Mouse (Mus musculus) CD4-positive helper T cell, adult 2 months (primary cell): ENCODE measurements around the gene Gm49425.
"Not testable (repeated sequence)": the region's sequence is repeated elsewhere in the genome, so short reads cannot be mapped to it uniquely, and the experiment has no call there.

Experiments
- DNase-seq: peaks from one replicate; pipeline ENCODE4 v3.0.0-alpha.2; 2012; ENCODE audit warnings: low read depth, missing footprints, low spot score

Gm49425 gene

DNA sequence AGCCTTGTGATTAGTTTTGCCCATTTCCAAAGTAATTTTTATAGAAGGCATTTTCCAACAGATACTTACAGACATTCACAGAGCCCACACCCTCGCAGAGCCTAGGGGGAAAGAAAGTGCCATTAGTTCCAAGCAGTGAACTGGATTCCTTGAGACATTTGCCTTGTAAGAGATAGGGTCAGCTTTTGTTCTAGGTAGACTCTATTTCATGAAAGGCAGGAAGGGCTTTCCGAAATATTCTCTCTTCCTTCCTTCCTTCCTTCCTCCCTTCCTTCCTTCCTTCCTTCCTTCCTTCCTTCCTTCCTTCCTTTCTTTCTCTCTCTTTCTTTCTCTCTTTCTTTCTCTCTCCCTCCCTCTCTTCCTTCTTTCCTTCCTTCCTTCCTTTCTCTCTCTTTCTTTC is at the start of gene Gm49425:
Gene Gm49425, minus strand, starts transcription at position 101 of the 400 bp plus-strand sequence.
- DNase-seq, result not testable (repeated sequence)

- DNase-seq, result no peak
Measured at GRCm38 (mm10) chr15:101562850-101563249, 45.8 kb upstream of the Gm49425 start, which contains the start of gene Krt90. Krt90 (minus strand) TSS chr15:101562950.

DNA sequence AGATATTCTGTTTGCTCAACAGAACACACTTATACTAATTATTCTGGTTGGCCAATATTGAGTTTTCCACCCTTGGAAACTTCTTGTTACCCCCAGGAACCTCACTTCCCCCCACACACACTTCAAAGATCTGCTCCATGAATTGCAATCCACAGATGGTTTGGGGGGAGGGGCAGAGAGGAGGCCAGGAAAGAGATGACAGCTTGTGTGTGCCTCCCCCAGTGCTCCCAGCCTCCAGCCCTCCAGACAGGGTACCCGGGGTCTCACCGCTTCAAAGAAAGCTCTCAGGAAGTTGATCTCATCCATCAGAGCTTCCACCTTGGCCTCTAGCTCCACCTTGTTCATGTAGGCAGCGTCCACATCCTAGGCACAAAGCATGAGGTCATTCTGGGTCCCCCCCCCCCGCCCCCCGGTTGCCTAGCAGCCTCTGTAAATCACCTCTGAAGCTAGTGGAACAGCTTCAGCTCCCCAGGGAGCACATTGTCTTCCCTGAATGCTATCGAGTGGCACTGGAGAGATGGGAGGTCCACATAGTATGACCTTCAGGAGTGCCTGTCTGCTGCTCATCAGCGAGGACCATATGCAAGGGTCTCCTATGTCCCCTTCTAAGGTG is 41.1 kb upstream of the Gm49425 start:
- no peak for DNase-seq

- DNase-seq, result no peak
Measured at GRCm38 (mm10) chr15:101553169-101553568, 36.1 kb upstream of the Gm49425 start.

DNA sequence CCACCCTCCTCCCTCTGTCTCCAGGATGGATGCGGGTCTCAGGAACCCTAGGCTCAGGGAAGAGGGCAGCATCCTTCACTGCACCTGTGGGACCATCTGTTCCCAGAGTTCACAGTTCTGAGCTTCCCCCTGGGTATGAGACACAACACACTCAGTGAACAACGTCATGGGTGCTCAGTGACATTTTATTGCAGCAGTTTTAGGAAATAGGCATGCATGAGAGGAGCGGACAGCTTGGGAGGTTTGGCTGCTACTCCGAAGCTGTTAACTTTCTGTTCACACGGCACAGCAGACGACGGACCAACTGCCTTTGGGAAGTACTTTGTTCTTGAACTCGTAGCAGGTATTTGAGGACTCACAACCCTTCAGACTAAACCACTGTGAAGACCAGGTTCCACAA is 35.1 kb upstream of the Gm49425 start:
- DNase-seq, result no peak

DNA sequence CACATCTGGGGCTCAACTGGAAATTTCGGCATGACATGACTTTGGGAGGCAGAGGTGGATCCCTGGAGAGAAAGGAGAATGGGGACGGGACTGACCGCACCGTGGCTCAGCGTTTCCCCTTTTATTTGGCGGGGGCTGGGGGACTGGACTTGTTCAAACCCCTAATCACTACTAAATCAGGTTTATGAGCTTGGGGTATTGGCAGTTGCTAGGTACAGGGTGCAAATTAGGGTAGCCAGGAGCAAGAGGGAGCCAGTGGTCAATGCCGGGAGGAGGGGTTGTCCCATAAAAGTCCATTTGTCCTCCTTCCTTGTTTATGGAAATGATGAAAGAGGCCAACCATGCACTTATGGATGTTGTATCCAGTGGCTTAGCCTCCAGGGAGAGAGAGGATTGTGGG is 33.5 kb upstream of the Gm49425 start, which contains the start of gene Krt82:
Gene Krt82, minus strand, starts transcription at position 101 of the 400 bp plus-strand sequence.
- no peak for DNase-seq

GRCm38 (mm10) chr15:101544478-101544877 is 27.4 kb upstream of the Gm49425 start:
- DNase-seq, result no peak

DNA sequence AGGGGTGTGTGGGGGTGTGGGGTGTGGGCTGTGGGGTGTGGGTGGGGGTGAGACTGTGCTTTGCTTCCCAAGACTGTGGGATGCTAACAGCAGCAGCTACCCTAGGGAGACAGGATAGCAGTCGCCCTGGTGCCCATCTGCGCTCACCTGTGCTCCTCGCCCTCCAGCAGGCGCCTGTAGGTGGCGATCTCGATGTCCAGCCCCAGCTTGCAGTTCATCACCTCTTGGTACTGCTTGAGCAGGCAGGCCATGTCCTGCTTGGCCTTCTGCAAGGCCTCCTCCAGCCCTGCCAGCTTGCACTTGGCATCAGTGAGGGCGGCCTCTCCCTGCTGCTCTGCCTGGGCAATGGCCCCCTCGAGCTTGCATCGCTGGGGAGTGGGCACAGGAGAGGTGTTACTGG is 25.5 kb upstream of the Gm49425 start:
- no peak for DNase-seq

- DNase-seq, result no peak
Measured at GRCm38 (mm10) chr15:101538580-101538900, 21.5 kb upstream of the Gm49425 start.

- no peak for DNase-seq
Measured at GRCm38 (mm10) chr15:101537864-101538579, 21.0 kb upstream of the Gm49425 start.

- DNase-seq, result no peak
Measured at GRCm38 (mm10) chr15:101536054-101536850, 19.2 kb upstream of the Gm49425 start.

GRCm38 (mm10) chr15:101532720-101533119 is 15.7 kb upstream of the Gm49425 start, which contains the start of gene Krt84:
Krt84 (minus strand) TSS chr15:101532820.
- no peak for DNase-seq

GRCm38 (mm10) chr15:101522556-101523232 is 5.6 kb upstream of the Gm49425 start:
- DNase-seq, result no peak

DNA sequence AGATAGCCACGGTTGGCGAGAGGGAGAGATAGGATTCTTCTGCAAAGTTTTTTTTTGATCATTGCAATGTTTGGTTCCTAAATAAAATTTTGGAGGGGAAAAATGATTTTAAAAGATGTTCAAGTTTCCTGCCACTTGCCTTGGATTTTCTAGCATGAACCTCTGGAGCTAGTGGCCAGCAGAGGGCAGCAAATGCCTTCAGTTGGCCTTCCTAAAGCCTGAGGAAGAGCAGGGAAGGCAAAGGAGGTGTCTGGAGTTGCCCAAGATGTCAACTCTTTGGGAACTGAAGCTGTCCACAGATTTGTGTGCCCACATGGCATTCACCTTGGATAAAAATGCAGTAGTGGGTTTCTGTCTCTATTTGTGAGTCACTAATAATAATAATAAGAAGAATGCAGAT is 2.7 kb upstream of the Gm49425 start:
- peak; percentile 37 for DNase-seq

GRCm38 (mm10) chr15:101508247-101508646 is 8.8 kb downstream of the Gm49425 start:
- no peak for DNase-seq

DNA sequence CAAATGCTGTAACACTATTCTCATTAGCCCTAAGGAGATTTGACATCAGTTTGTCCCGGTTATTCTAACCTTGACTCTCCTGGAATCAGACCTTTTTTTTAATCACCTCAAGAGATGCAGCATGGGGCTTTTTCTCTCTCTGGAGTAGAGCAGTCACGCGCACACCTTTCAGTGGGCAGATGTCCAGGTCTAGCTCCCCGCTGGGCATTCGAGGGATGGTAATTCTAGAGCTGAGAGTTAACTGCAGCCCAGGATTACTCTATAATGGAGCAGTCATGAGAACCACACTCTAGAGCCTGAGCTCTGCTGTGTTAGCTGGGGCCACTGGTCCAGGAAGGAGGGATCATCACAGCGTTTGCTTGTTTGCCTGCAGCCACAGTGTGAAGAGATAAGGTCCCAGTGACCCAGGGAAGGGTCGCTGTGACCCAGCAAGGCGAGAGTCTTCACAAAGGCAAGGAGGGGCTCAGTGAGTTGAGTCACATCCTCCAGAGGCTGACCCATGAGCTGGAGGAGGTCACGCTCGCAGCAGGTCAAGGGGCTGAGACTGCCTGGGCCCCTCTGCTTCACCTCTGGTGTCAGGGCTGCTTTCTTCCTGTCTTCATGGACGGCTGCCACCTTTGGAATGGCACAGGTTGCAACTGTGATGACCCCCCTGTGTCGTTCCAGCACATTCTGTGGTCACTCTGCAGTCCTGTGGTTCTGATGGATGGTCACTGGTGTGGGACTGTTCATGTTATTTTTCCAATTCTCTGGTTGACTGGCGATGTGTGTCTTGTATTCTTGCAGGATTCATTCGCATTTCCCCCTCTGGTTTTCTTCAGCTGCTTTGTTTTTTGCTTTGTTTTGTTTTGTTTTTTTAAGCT is 9.9 kb downstream of the Gm49425 start:
- no peak for DNase-seq

GRCm38 (mm10) chr15:101497181-101497580 is 19.9 kb downstream of the Gm49425 start:
- no peak for DNase-seq

DNA sequence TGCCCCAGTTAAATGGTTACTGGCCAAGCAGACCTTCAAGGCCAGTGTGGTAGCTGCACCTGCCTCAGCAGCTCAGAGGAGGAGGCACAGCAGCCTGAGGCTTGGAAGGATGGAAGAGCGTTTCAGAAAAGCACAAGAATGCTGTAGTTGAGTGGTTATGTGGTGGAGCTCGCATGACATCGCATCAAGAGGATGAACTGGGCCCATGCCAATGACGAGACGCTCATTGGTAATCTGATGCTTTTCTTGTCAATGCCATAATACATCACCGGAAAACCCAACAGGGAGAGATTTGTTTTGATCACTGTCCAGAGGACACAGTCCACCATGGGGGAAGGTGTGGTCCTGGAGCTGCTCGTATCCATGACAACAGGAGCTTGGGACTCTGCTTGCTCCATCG is 21.8 kb downstream of the Gm49425 start:
- DNase-seq, result no peak

DNA sequence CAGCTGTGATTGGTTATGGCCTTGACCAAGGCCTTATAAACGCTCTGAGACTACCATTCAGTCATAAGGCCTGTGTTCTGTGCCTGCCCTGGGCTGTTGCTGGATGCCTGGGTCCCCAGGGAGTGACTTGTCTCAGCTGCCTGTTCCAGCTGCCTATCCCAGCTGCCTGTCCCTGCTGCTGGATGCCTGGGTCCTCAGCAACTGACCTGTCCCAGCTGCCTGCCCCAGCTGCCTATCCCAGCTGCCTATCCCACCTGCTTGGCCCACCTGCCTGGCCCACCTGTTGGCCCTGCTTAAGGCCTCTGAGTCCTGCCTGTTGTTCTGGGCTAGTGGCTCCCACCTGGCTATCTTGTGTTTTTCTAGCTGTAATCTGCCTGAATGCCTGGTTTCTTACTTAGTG is 22.9 kb downstream of the Gm49425 start:
- no peak for DNase-seq

DNA sequence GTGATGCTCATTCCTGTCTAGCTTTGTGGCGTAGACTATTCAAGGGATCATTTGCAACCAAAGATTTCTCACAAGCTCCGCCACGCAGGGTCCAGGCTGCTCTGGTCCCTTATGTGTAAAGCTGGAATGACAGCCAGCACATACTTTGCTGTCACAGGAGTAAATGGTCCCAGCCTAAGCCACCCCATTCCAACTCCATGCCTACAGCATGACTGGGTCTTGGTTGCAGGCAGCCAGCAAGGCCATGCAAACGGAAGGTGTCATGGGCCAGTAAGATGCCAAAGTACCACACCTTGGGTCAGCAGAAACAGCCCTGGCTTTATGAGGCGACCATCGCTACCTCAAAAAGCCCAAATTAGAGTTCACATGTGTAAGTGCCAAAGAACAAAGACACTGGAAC is 23.3 kb downstream of the Gm49425 start:
- DNase-seq, result no peak

DNA sequence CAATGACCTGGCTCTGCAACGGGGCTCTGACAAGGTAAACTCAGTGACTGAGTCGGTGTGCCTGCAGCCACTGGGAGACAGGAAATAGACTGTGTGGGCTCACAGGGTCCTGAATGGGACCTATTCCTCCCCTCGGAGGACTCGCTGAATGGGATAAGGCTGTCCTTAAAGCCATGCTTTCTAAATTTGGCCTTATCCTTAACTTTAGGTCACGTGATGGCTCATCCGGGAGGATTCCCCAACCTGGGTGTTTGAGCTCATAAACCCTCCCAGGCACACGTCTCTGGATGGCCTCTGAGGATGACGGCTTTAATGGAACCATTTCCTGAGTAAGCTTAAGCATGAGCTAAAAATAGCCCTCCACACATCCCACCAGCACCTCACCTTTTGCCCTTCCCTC is 24.3 kb downstream of the Gm49425 start:
- no peak for DNase-seq
